Mouse (Mus musculus): ENCODE results near the gene Gm4131. TPM values are rescaled to one million over a fixed set of nuclear protein-coding genes. Genes with fewer than 3 reads are reported as not detected.

The Gm4131 gene
- polyA plus RNA-seq, 1 experiment from 2014 or later = not detected

DNA sequence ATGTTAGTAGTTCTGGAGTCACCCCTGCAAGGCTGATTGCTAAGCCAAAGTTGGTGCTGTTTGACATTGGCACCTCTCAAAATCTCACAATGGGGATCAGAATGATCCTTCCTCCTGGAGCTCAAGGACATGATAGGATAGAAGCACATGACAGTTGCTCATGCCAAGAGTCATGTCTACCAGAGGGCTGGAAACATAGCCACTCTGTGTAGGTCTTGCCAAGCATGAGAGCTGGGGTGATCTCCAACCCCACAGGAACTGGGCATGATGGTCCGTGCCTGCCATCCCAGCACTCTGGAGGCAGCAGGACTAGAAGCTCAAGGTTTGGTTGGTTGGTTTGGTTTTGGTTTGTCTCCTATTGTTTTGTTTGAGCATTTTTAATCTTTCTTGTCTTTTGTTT is 116.0 kb downstream of the Gm4131 start:
- ATAC-seq (replicated peaks; ENCODE audit: low FRiP score, low TSS enrichment, low read depth) = no peak
- H3K9ac ChIP-seq (ENCODE audit: low read length) = no peak overlapping the region
- no peak overlapping the region for H3K4me2 ChIP-seq (ENCODE audit: low read length)
- H3K36me3 ChIP-seq (ENCODE audit: control insufficient read depth, insufficient read depth, low read length) = no peaks in the 10 kb centered on the region
- no peaks in the 10 kb centered on the region for H3K27me3 ChIP-seq (replicated peaks; ENCODE audit: control insufficient read depth, insufficient read depth, low read length)
- H3K27ac ChIP-seq (ENCODE audit: low read depth) = no peak overlapping the region
- H3K4me1 ChIP-seq (replicated peaks; ENCODE audit: control insufficient read depth, insufficient read depth, low read length) = no peaks in the 10 kb centered on the region
- no peak overlapping the region for H3K4me3 ChIP-seq (ENCODE audit: low read depth, low read length)
- no peaks in the 10 kb centered on the region for H3K9me3 ChIP-seq (ENCODE audit: control insufficient read depth, low read length)
- DNase-seq (ENCODE audit: low spot score) = no peak
- 79% methylated on average over 1 of the region's 1 CpGs for WGBS

- no peaks in the 10 kb centered on the region for H3K4me1 ChIP-seq (replicated peaks; ENCODE audit: control insufficient read depth, insufficient read depth, low read length)
- H3K27ac ChIP-seq (ENCODE audit: low read depth) = no peak overlapping the region
- 58% methylated on average over 3 of the region's 3 CpGs for WGBS
- no peak overlapping the region for H3K4me3 ChIP-seq (ENCODE audit: low read depth, low read length)
- no peak for DNase-seq (ENCODE audit: low spot score)
- H3K36me3 ChIP-seq (ENCODE audit: control insufficient read depth, insufficient read depth, low read length) = no peaks in the 10 kb centered on the region
- H3K27me3 ChIP-seq (replicated peaks; ENCODE audit: control insufficient read depth, insufficient read depth, low read length) = no peaks in the 10 kb centered on the region
- ATAC-seq (replicated peaks; ENCODE audit: low FRiP score, low TSS enrichment, low read depth) = no peak
- no peak overlapping the region for H3K4me2 ChIP-seq (ENCODE audit: low read length)
- H3K9ac ChIP-seq (ENCODE audit: low read length) = no peak overlapping the region
- no peaks in the 10 kb centered on the region for H3K9me3 ChIP-seq (ENCODE audit: control insufficient read depth, low read length)
Measured at GRCm38 (mm10) chr14:62447214-62447548, 119.5 kb downstream of the Gm4131 start.

- WGBS = 43% methylated on average over 7 of the region's 7 CpGs
- Histone ChIP-seq H3K36me3 (ENCODE audit: control insufficient read depth, insufficient read depth, low read length) (no peaks in the 10 kb centered on the region), H3K4me2 (ENCODE audit: low read length) (no peak overlapping the region), H3K9me3 (ENCODE audit: control insufficient read depth, low read length) (no peaks in the 10 kb centered on the region), H3K4me3 (ENCODE audit: low read depth, low read length) (no peak overlapping the region), H3K9ac (ENCODE audit: low read length) (no peak overlapping the region), H3K4me1 (replicated peaks; ENCODE audit: control insufficient read depth, insufficient read depth, low read length) (no peaks in the 10 kb centered on the region), H3K27me3 (replicated peaks; ENCODE audit: control insufficient read depth, insufficient read depth, low read length) (no peaks in the 10 kb centered on the region), H3K27ac (ENCODE audit: low read depth) (no peak overlapping the region)
- DNase-seq (ENCODE audit: low spot score) (no peak), ATAC-seq (replicated peaks; ENCODE audit: low FRiP score, low TSS enrichment, low read depth) (no peak; the same call in 1 of the 2 replicates)
Measured at GRCm38 (mm10) chr14:62446385-62447213, 120.1 kb downstream of the Gm4131 start.

DNA sequence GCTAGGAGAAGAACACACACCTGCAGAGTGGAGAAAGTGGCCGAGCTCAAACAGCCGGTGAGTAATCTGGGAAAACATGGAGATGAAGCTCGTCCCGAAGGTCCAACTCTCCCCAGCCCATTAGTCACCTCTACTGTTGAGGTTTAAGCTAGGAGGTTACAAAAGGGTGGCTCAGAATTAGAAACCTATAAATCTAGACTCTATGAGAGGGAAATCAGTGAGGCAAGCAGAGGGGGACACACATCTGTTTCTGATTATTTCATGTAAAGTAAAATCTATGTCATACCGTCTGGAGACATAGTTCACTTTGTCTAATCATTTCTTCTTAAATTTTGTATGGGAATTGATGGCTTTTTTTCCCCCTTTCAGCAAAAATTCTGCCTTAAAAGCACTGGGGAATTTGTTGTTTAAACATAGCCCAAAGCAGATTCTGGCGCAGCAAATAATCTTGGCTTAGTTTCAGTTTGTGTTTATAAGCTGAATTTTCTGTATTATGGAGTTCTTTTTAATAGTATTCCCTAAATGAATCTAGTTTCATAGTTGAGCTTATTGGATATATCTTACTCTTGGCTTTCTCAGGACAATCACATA is 122.8 kb downstream of the Gm4131 start:
- DNase-seq (ENCODE audit: low spot score) (no peak), ATAC-seq (replicated peaks; ENCODE audit: low FRiP score, low TSS enrichment, low read depth) (no peak)
- no peak overlapping the region for H3K4me2 ChIP-seq (ENCODE audit: low read length)
- no peak overlapping the region for H3K27ac ChIP-seq (ENCODE audit: low read depth)
- H3K4me3 ChIP-seq (ENCODE audit: low read depth, low read length) = no peak overlapping the region
- H3K9me3 ChIP-seq (ENCODE audit: control insufficient read depth, low read length) = no peaks in the 10 kb centered on the region
- H3K36me3 ChIP-seq (ENCODE audit: control insufficient read depth, insufficient read depth, low read length) = no peaks in the 10 kb centered on the region
- H3K4me1 ChIP-seq (replicated peaks; ENCODE audit: control insufficient read depth, insufficient read depth, low read length) = no peaks in the 10 kb centered on the region
- 67% methylated on average over 6 of the region's 6 CpGs for WGBS
- no peaks in the 10 kb centered on the region for H3K27me3 ChIP-seq (replicated peaks; ENCODE audit: control insufficient read depth, insufficient read depth, low read length)
- H3K9ac ChIP-seq (ENCODE audit: low read length) = no peak overlapping the region

DNA sequence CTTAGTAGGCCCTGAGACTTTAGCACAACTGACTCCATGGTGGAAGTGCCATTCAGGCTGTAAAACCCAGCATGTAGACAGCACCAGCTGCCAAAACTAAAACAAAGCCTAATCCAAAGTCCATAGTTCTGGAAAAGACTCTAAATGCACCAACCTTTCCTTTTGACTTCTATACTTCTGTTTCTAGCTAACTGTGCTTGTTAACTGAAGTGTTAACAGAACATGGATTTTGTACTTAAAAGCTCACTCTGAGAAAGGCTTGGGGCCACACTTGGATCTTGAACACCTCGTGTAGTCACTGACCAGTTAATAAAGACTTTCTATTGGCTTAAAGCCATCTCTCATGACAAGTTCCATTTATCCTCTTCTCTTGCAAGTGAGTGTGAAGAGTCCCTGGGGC is 123.8 kb downstream of the Gm4131 start:
- Histone ChIP-seq H3K4me1 (replicated peaks; ENCODE audit: control insufficient read depth, insufficient read depth, low read length) (no peaks in the 10 kb centered on the region), H3K4me2 (ENCODE audit: low read length) (no peak overlapping the region), H3K36me3 (ENCODE audit: control insufficient read depth, insufficient read depth, low read length) (no peaks in the 10 kb centered on the region), H3K4me3 (ENCODE audit: low read depth, low read length) (no peak overlapping the region), H3K27ac (ENCODE audit: low read depth) (no peak overlapping the region), H3K27me3 (replicated peaks; ENCODE audit: control insufficient read depth, insufficient read depth, low read length) (no peaks in the 10 kb centered on the region), H3K9me3 (ENCODE audit: control insufficient read depth, low read length) (no peaks in the 10 kb centered on the region), H3K9ac (ENCODE audit: low read length) (no peak overlapping the region)
- WGBS = 61% methylated on average over 1 of the region's 1 CpGs
- ATAC-seq (replicated peaks; ENCODE audit: low FRiP score, low TSS enrichment, low read depth) = no peak
- DNase-seq (ENCODE audit: low spot score) = no peak

DNA sequence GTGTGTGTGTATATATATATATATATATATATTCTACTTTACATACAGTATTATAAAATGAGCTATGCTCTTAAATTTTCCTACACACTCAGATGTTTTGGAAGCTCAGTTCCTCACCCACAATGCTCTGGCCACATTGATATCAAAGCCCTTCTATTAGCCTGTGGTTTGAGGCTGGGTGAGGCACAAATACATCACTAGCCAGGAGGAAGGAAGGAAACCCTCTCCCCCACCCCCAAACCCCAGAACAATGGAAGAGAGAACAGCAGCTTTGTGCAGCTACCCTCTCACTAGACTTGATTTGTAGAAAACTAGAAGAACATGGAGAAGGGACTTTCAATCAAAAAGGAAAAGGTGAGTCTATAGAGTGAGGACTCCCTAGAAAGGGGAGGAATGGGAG is 126.7 kb downstream of the Gm4131 start:
- no peak for DNase-seq (ENCODE audit: low spot score)
- Histone ChIP-seq H3K27me3 (replicated peaks; ENCODE audit: control insufficient read depth, insufficient read depth, low read length) (no peaks in the 10 kb centered on the region), H3K9ac (ENCODE audit: low read length) (no peak overlapping the region), H3K9me3 (ENCODE audit: control insufficient read depth, low read length) (no peaks in the 10 kb centered on the region), H3K36me3 (ENCODE audit: control insufficient read depth, insufficient read depth, low read length) (no peaks in the 10 kb centered on the region), H3K4me1 (replicated peaks; ENCODE audit: control insufficient read depth, insufficient read depth, low read length) (no peaks in the 10 kb centered on the region), H3K4me2 (ENCODE audit: low read length) (no peak overlapping the region), H3K4me3 (ENCODE audit: low read depth, low read length) (no peak overlapping the region), H3K27ac (ENCODE audit: low read depth) (no peak overlapping the region)
- ATAC-seq (replicated peaks; ENCODE audit: low FRiP score, low TSS enrichment, low read depth) = no peak

DNA sequence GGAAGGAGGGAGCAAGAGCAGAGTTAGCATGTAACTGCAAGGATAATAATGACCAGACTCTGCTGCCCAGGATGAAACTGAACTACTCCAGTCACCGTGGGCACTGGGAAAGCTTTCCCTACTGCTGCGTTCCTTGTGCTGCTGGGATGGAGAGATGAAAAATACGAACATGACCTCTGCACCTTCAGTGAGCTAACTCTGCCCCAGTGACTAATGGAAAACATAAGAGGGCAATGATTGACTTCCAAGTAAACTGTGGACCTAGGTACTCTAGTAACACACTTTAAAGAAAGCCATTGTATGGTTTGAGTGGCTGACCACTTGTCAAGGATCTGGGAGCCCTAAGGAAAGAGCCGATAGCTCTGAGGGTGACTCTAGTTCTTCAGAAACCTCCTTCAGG is 128.5 kb downstream of the Gm4131 start:
- Histone ChIP-seq H3K9me3 (ENCODE audit: control insufficient read depth, low read length) (no peaks in the 10 kb centered on the region), H3K4me2 (ENCODE audit: low read length) (no peak overlapping the region), H3K36me3 (ENCODE audit: control insufficient read depth, insufficient read depth, low read length) (no peaks in the 10 kb centered on the region), H3K9ac (ENCODE audit: low read length) (no peak overlapping the region), H3K27ac (ENCODE audit: low read depth) (no peak overlapping the region), H3K27me3 (replicated peaks; ENCODE audit: control insufficient read depth, insufficient read depth, low read length) (no peaks in the 10 kb centered on the region), H3K4me3 (ENCODE audit: low read depth, low read length) (no peak overlapping the region), H3K4me1 (replicated peaks; ENCODE audit: control insufficient read depth, insufficient read depth, low read length) (no peaks in the 10 kb centered on the region)
- 73% methylated on average over 4 of the region's 4 CpGs for WGBS
- DNase-seq (ENCODE audit: low spot score) (no peak), ATAC-seq (replicated peaks; ENCODE audit: low FRiP score, low TSS enrichment, low read depth) (no peak)

GRCm38 (mm10) chr14:62437806-62438205 is 128.9 kb downstream of the Gm4131 start:
- Histone ChIP-seq H3K27me3 (replicated peaks; ENCODE audit: control insufficient read depth, insufficient read depth, low read length) (no peaks in the 10 kb centered on the region), H3K27ac (ENCODE audit: low read depth) (no peak overlapping the region), H3K36me3 (ENCODE audit: control insufficient read depth, insufficient read depth, low read length) (no peaks in the 10 kb centered on the region), H3K4me2 (ENCODE audit: low read length) (no peak overlapping the region), H3K4me3 (ENCODE audit: low read depth, low read length) (no peak overlapping the region), H3K4me1 (replicated peaks; ENCODE audit: control insufficient read depth, insufficient read depth, low read length) (no peaks in the 10 kb centered on the region), H3K9ac (ENCODE audit: low read length) (no peak overlapping the region), H3K9me3 (ENCODE audit: control insufficient read depth, low read length) (no peaks in the 10 kb centered on the region)
- DNase-seq (ENCODE audit: low spot score) (no peak), ATAC-seq (replicated peaks; ENCODE audit: low FRiP score, low TSS enrichment, low read depth) (no peak)
- 92% methylated on average over 2 of the region's 2 CpGs for WGBS

DNA sequence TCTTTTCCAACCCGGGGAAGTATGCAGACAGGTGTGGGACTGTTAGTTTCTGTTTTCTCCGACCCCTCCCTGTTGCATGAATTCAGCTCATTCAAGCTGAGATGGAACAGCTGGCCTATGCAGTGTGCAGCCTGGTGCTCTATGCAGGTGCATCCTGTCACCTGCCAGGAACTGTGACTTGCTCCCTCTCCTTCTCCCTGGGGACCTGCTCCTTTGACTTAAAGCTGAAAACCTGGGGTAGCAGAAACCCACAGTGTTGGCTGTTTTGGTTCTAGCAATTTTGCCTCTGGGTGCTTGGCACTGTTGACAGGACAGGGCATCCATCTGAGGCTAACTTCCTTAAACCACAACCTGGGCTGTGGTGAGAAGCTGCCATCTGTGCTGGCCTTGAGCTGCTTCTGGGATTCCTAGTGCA is 141.4 kb downstream of the Gm4131 start:
- no peak overlapping the region for H3K4me3 ChIP-seq (ENCODE audit: low read depth, low read length)
- no peaks in the 10 kb centered on the region for H3K9me3 ChIP-seq (ENCODE audit: control insufficient read depth, low read length)
- ATAC-seq (replicated peaks; ENCODE audit: low FRiP score, low TSS enrichment, low read depth) = no peak
- WGBS = 44% methylated on average over 2 of the region's 2 CpGs
- H3K27ac ChIP-seq (ENCODE audit: low read depth) = no peak overlapping the region
- no peak for DNase-seq (ENCODE audit: low spot score)
- H3K9ac ChIP-seq (ENCODE audit: low read length) = no peak overlapping the region
- no peak overlapping the region for H3K4me2 ChIP-seq (ENCODE audit: low read length)
- no peaks in the 10 kb centered on the region for H3K4me1 ChIP-seq (replicated peaks; ENCODE audit: control insufficient read depth, insufficient read depth, low read length)
- no peaks in the 10 kb centered on the region for H3K36me3 ChIP-seq (ENCODE audit: control insufficient read depth, insufficient read depth, low read length)
- H3K27me3 ChIP-seq (replicated peaks; ENCODE audit: control insufficient read depth, insufficient read depth, low read length) = no peaks in the 10 kb centered on the region

All from intestine, embryonic 14.5 days (tissue).